Mouse (Mus musculus) layer of hippocampus, adult 9-10 months (tissue): ENCODE results near the gene Gfm2.
"Not testable (repeated sequence)": the region's sequence is repeated elsewhere in the genome, so short reads cannot be mapped to it uniquely, and the experiment has no call there.

ENCODE experiments used
- DNase-seq: peaks from one replicate; pipeline ENCODE4 v3.0.0; 2022; ENCODE audit warnings: low spot score

The Gfm2 gene

GRCm38 (mm10) chr13:97137466-97138400 is at the start of gene Gfm2, which contains the start of gene Nsa2:
Gfm2 (plus strand) TSS chr13:97137937.
Nsa2 (minus strand) TSS chr13:97137937.
- peak; percentile 90 for DNase-seq

- DNase-seq: no peak
Observed at GRCm38 (mm10) chr13:97088183-97088582, 49.6 kb upstream of the Gfm2 start.

GRCm38 (mm10) chr13:97095726-97096125 is 42.0 kb upstream of the Gfm2 start:
- no peak for DNase-seq

GRCm38 (mm10) chr13:97099187-97099852 is 38.4 kb upstream of the Gfm2 start, which contains the start of gene Gm6169:
Gm6169 (minus strand) TSS chr13:97099237.
- DNase-seq: peak; percentile 66

- peak; percentile 10 for DNase-seq
Observed at GRCm38 (mm10) chr13:97104996-97105395, 32.7 kb upstream of the Gfm2 start.

GRCm38 (mm10) chr13:97107721-97108120 is 30.0 kb upstream of the Gfm2 start:
- not testable (repeated sequence) for DNase-seq

- no peak for DNase-seq
Observed at GRCm38 (mm10) chr13:97109046-97109445, 28.7 kb upstream of the Gfm2 start.

- DNase-seq: no peak
Observed at GRCm38 (mm10) chr13:97121341-97121740, 16.4 kb upstream of the Gfm2 start.

- DNase-seq: not testable (repeated sequence)
Observed at GRCm38 (mm10) chr13:97129654-97130053, 8.1 kb upstream of the Gfm2 start.

GRCm38 (mm10) chr13:97130413-97130812 is 7.3 kb upstream of the Gfm2 start:
- not testable (repeated sequence) for DNase-seq

- not testable (repeated sequence) for DNase-seq
Observed at GRCm38 (mm10) chr13:97138404-97138931, 731 bp downstream of the Gfm2 start.

- no peak for DNase-seq
Observed at GRCm38 (mm10) chr13:97142321-97142720, 4.6 kb downstream of the Gfm2 start.

GRCm38 (mm10) chr13:97145834-97146233 is 8.1 kb downstream of the Gfm2 start:
- DNase-seq: no peak

- DNase-seq: no peak
Observed at GRCm38 (mm10) chr13:97175520-97176264, 38.0 kb downstream of the Gfm2 start.

GRCm38 (mm10) chr13:97176731-97177130 is 39.0 kb downstream of the Gfm2 start:
- no peak for DNase-seq

- DNase-seq: no peak
Observed at GRCm38 (mm10) chr13:97178943-97179342, 41.2 kb downstream of the Gfm2 start.

GRCm38 (mm10) chr13:97180113-97180828 is 42.5 kb downstream of the Gfm2 start:
- DNase-seq: no peak

- no peak for DNase-seq
Observed at GRCm38 (mm10) chr13:97182821-97183220, 45.1 kb downstream of the Gfm2 start.

- no peak for DNase-seq
Observed at GRCm38 (mm10) chr13:97184168-97184567, 46.4 kb downstream of the Gfm2 start.

- no peak for DNase-seq
Observed at GRCm38 (mm10) chr13:97184656-97185055, 46.9 kb downstream of the Gfm2 start.

- no peak for DNase-seq
Observed at GRCm38 (mm10) chr13:97186346-97186745, 48.6 kb downstream of the Gfm2 start.
